Mouse (Mus musculus): Measurements from ENCODE around the gene Cacnb4.

DNA sequence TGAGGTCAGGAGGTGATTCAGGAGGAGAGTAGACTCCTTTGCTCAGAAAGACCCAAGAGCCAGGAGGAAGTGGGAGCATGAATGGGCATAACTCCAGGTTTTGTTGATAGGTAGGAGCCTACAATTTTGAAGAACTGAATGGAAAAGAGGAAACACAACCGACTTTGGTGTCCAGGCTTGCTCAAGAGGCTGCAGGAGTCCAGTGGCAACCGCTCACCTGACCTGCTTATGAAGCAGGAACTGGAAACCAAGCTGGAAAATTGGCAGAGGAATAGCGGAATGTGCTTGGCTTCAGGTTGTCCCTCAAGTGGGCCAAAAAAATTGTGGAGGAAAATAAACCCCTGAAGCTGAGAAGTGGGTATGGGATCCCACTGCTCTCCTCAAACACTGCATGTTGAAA, 139.0 kb downstream of the Cacnb4 start:
- TF ChIP-seq GATA1 (IDR thresholded peaks at IDR 0.05; ENCODE audit: low read length): no peak
- TF ChIP-seq TAL1 (IDR thresholded peaks at IDR 0.05; ENCODE audit: low read length): no peak

Measured in erythroblast, embryonic 14.5 days (primary cell).